Mouse (Mus musculus) stomach, embryonic 16.5 days (tissue): ENCODE results near the gene Tbcel. TPM values are rescaled to one million over a fixed set of nuclear protein-coding genes. Genes with fewer than 3 reads are reported as not detected.
A peak's percentile ranks its signal among the peaks of the same experiment; 100 is the strongest.

ENCODE experiments used
- ATAC-seq: fragments of 200-750 bp; cut with Nextera tagmentation; 2 replicates; pipeline ENCODE4 v1.8.0; 2017; ENCODE audit warnings: moderate number of reproducible peaks, moderate TSS enrichment; ENCODE audit not compliant: insufficient read depth, low FRiP score
- H3K27ac ChIP-seq: fragments of 300-500 bp; sonication (generic); 2 replicates; pipeline ENCODE4 v1.5.1; 2014; ENCODE audit warnings: low read length
- H3K27me3 ChIP-seq: fragments of 300-500 bp; sonication (generic); 2 replicates; pipeline ENCODE4 v1.6.1; 2014; ENCODE audit warnings: low read length, control low read depth, mixed read lengths; ENCODE audit not compliant: control insufficient read depth, insufficient read depth
- H3K36me3 ChIP-seq: fragments of 300-500 bp; sonication (generic); 2 replicates; pipeline ENCODE4 v1.6.1; 2014; ENCODE audit warnings: low read length; ENCODE audit not compliant: control insufficient read depth, insufficient read depth
- H3K4me1 ChIP-seq: fragments of 300-500 bp; sonication (generic); 2 replicates; pipeline ENCODE4 v1.6.1; 2014; ENCODE audit warnings: low read length, control low read depth, mixed read lengths; ENCODE audit not compliant: control insufficient read depth, insufficient read depth
- H3K4me2 ChIP-seq: fragments of 300-500 bp; sonication (generic); 2 replicates; pipeline ENCODE4 v1.6.1; 2014; ENCODE audit warnings: low read depth, low read length, mixed read lengths
- H3K4me3 ChIP-seq: fragments of 300-500 bp; sonication (generic); replicated peaks from 2 replicates; pipeline ENCODE4 v1.5.1; 2014; ENCODE audit warnings: mild to moderate bottlenecking, low read length
- H3K9ac ChIP-seq: fragments of 300-500 bp; sonication (generic); 2 replicates; pipeline ENCODE4 v1.6.1; 2014; ENCODE audit warnings: low read length
- H3K9me3 ChIP-seq: fragments of 300-500 bp; sonication (generic); replicated peaks from 2 replicates; pipeline ENCODE4 v1.6.1; 2016; ENCODE audit warnings: low read length, control low read depth; ENCODE audit not compliant: control insufficient read depth
- WGBS: fragments of 180-500 bp; shearing (Covaris S2); extraction: QIAGEN DNeasy Blood & Tissue Kit; methylation state at CpG from one replicate; pipeline ENCODE4 v1.1.7; 2014; 5-methylcytosine and 5-hydroxymethylcytosine counted together
- polyA plus RNA-seq: library from polyadenylated mRNA; unstranded; fragments of >200 nt; fragmentation: Nextera tagmentation; extraction: Ambion mirVana; gene quantifications from 2 replicates; pipeline ENCODE4 v1.2.1, GENCODE M21; 2015

Tbcel gene
- polyA plus RNA-seq, 1 experiment from 2014 or later: 4.1 TPM

DNA sequence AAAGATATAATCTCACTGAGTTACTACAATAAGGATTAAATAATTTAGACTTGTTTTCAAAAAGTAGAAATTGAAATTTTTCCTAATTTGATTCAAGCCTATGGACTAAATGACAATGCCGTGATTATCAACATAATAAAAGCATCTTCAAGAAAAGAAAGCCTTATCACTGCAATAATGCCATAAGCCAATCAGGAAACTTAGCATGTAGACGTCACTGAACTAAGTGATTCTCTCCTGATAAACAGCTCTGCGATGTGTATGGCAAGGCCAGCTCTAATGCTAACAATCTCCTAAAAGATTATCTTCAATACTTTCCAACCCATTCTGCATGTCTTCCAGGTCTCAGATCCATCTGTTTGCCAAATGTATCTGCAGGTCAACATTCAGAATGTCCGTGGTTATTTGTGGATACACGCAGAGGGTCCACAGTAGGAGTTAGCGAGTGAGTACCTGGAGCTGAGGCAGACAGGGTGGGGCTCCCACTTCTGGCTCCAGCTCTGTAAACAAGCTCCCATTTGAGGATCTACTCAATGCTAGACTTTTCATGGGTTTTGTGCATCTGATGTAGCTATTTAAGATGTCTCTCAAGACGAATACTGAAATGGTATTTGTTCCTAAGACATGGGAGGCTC lies 44.9 kb downstream of the Tbcel start:
- peaks cover 30% of the 10 kb centered on the region for H3K4me1 ChIP-seq
- ATAC-seq: no peak
- peak overlapping the region; percentile 64 for H3K27ac ChIP-seq
- 62% methylated on average over 7 of the region's 7 CpGs for WGBS
- no peak overlapping the region for H3K9ac ChIP-seq
- H3K27me3 ChIP-seq: no peaks in the 10 kb centered on the region
- H3K4me2 ChIP-seq: no peak overlapping the region
- H3K36me3 ChIP-seq: no peaks in the 10 kb centered on the region
- no peaks in the 10 kb centered on the region for H3K9me3 ChIP-seq
- H3K4me3 ChIP-seq: no peak overlapping the region

DNA sequence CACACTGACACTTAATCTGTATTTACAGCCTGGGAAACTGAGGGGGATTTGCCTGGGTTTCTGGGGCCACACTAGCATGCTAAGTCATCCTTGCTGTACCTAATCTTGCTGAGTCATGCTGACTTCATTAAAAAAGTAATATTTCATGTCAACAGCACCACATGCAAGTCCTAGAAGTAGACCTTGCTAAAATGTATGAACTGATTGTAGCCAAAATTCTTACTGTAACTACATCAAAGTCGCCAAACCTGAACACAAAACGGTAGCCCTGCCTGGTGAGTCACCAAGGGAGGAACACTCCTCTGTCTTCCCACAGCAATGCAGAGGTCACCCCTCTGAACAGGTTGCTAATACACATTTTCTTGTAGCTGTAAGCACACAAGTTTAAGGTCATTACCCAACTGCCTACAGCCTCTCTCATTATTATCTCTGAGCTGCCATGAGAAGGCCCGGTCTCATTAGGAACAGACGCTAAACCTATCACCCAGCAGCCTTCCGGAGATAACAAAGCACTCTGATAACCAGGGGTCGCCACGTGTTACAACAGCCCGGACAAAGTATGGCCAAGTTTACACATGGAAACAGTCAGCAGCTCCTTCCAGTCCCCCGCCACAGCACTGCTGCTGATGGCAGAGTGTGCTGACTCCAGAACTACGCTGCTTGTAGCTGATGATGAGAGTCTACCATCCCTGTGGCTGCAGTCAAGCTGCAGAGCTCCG lies 46.1 kb downstream of the Tbcel start:
- no peaks in the 10 kb centered on the region for H3K9me3 ChIP-seq
- H3K27me3 ChIP-seq: no peaks in the 10 kb centered on the region
- peak overlapping the region; percentile 28 for H3K27ac ChIP-seq
- no peaks in the 10 kb centered on the region for H3K36me3 ChIP-seq
- H3K9ac ChIP-seq: 0 out of 2 replicates have a peak overlapping the region, but pooled peaks have one; percentile 34
- 32% methylated on average over 11 of the region's 11 CpGs for WGBS
- no peak overlapping the region for H3K4me2 ChIP-seq
- H3K4me1 ChIP-seq: peaks cover 26% of the 10 kb centered on the region
- ATAC-seq: no peak
- H3K4me3 ChIP-seq: no peak overlapping the region

DNA sequence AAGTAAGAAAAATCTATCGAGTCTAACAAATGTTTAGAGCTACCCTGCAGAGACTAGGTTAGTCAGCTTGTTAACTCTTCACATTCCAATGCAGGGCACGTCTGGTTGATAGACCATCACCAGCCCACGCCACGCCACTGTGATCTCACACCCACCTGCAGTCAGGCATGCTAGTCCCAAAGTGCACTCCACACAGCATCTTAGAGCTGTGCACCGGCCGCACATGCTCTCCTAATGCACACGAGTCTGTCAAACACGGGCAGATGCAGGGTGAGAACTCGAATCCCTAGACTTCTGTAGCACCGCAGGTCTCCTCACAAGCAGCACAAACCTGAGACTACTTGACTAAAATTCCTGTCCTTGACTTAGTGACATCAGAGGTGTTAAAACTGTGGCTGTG lies 47.3 kb downstream of the Tbcel start:
- H3K27ac ChIP-seq: no peak overlapping the region
- no peaks in the 10 kb centered on the region for H3K27me3 ChIP-seq
- H3K9ac ChIP-seq: no peak overlapping the region
- no peak for ATAC-seq
- no peak overlapping the region for H3K4me3 ChIP-seq
- H3K4me2 ChIP-seq: no peak overlapping the region
- no peaks in the 10 kb centered on the region for H3K36me3 ChIP-seq
- 79% methylated on average over 10 of the region's 10 CpGs for WGBS
- peaks cover 26% of the 10 kb centered on the region for H3K4me1 ChIP-seq
- H3K9me3 ChIP-seq: no peaks in the 10 kb centered on the region

DNA sequence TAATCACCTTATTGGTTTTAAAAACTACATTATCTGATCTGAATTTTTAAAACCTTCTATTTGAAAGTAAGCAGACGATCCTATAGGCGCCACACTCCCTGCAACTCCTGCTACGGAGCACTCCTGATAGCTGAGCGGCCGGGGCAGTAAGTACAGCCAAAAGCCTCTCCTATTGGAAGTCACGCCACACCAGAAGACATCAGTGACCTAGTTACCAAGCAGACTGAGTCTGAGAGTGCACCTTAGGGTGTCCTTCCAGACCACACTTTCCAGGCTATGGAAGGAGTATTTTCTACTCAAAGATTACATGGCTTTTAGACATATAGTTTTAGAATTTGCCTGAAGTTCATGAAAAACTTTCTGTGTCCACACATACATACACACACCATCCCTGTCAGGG lies 47.9 kb downstream of the Tbcel start:
- Histone ChIP-seq H3K27ac (no peak overlapping the region), H3K4me3 (no peak overlapping the region), H3K36me3 (no peaks in the 10 kb centered on the region), H3K9ac (no peak overlapping the region), H3K27me3 (no peaks in the 10 kb centered on the region), H3K9me3 (no peaks in the 10 kb centered on the region), H3K4me1 (peaks cover 26% of the 10 kb centered on the region), H3K4me2 (no peak overlapping the region)
- ATAC-seq: no peak
- WGBS: 87% methylated on average over 6 of the region's 6 CpGs

DNA sequence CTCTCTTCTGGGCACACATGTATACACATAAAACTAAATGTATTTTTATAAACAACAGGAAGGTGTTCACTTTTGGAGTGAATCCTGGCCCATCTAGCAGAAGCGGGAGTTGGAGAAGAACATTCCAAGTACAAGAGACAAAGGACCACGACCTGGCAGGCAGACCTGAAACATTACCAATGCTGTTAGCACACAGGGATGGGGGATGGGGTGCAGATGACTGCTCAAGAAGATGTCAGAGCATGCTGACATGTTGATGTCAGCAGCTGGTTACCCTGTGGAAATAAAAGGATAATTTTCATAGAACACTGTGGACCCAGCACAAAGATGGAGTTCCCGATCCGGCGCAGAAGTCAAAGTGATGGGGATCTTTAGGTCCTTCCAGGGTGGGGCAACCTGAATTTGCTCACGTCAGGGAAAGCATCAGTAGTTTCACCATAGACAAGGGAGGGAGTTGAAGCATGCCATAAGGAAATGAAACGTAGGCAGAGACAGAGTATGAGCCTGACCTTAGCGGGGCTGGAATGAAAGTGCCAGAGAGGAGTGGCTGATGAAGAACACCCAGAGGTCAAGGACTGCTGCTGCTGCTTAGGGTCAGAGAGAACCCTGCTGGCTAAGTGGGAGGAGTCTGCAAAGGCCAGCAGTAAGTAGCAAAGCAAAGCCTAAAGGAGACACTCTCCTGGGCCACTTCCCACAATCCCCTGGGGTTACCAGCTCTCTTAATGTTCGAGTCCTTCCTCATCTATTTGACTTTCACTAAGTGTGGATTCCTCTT lies 48.7 kb downstream of the Tbcel start:
- Histone ChIP-seq H3K4me1 (peaks cover 26% of the 10 kb centered on the region), H3K27ac (no peak overlapping the region), H3K9me3 (no peaks in the 10 kb centered on the region), H3K9ac (no peak overlapping the region), H3K4me3 (no peak overlapping the region), H3K36me3 (no peaks in the 10 kb centered on the region), H3K4me2 (no peak overlapping the region), H3K27me3 (no peaks in the 10 kb centered on the region)
- no peak for ATAC-seq
- WGBS: 61% methylated on average over 9 of the region's 9 CpGs

DNA sequence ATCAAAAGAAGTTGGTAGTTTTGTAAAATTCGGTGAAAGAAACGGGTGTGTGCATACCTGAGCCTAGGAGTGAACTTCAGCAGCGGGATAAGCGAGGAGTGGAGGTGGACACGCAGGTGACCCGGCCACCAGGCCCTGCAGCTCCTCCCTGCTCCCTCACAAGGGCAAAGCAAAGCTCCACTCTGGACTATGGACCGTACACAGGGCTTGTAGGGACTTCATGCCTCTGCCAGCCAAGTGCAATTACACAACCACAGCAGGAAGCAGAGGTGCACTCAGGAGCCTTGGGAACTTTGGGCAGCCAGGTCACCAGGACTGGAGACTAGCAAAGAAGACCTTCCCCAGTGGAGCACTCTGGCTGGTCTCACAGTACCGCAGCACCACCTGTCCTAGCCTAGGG lies 50.1 kb downstream of the Tbcel start:
- 69% methylated on average over 8 of the region's 8 CpGs for WGBS

DNA sequence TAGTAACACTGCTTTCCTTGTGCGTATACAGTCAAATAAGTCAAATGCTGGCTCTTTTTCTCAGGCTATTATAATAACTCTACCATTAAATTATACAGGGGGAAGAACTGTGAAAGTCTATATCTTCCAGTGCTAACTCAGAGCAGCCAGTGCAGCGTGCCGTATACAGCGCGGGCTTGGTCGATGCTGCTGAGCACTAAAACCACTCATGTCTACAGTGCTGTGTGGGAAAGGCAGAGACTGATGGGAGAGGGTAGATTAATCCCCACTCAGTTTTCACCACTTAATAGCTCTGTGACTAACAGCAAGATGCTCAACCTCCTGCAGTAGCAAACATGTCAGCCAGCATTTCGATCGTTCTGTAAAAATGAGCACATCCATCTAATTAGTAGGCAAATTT lies 53.2 kb downstream of the Tbcel start:
- Histone ChIP-seq H3K27ac (no peak overlapping the region), H3K36me3 (no peaks in the 10 kb centered on the region), H3K9me3 (no peaks in the 10 kb centered on the region), H3K27me3 (no peaks in the 10 kb centered on the region), H3K9ac (no peak overlapping the region), H3K4me2 (no peak overlapping the region), H3K4me1 (no peaks in the 10 kb centered on the region), H3K4me3 (no peak overlapping the region)
- no peak for ATAC-seq
- 91% methylated on average over 8 of the region's 8 CpGs for WGBS

More for the DNA sequence above, 50.1 kb downstream of the Tbcel start:
- Histone ChIP-seq H3K27me3 (no peaks in the 10 kb centered on the region), H3K9me3 (no peaks in the 10 kb centered on the region), H3K4me2 (no peak overlapping the region), H3K4me1 (peaks cover 17% of the 10 kb centered on the region), H3K27ac (no peak overlapping the region; the same call in 1 of the 2 replicates), H3K36me3 (no peaks in the 10 kb centered on the region), H3K9ac (no peak overlapping the region), H3K4me3 (no peak overlapping the region)
- peak; percentile 78 for ATAC-seq

DNA sequence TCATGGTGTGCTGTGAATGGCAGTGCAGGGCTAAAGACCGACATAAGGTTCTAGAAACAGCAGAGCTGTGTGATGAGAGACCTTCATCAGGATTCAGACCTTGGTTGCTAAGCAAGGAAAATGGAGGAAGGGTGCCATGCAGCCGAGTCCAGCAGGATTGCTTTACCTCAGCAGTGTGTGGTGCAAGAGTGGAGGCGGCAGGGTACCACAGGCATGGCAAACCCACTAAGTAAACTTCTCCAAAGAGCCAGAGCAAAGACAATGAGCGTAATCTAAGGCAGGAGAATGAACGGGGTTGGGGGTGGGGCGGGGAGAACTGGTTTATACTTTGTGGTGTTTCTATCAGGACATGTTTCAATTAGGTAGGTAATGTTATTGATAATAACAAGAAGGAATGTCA lies 58.6 kb downstream of the Tbcel start:
- 62% methylated on average over 6 of the region's 6 CpGs for whole genome bisulfite sequencing
- Histone ChIP-seq H3K4me1 (peaks cover 4% of the 10 kb centered on the region; the same call in 1 of the 2 replicates), H3K27ac (no peak overlapping the region), H3K9me3 (no peaks in the 10 kb centered on the region), H3K4me2 (no peak overlapping the region), H3K27me3 (no peaks in the 10 kb centered on the region), H3K36me3 (0 out of 2 replicates have a peak, but pooled peaks cover 2% of the 10 kb centered on the region), H3K4me3 (no peak overlapping the region), H3K9ac (no peak overlapping the region)
- peak; percentile 56; the same call in 1 of the 2 replicates for ATAC-seq

DNA sequence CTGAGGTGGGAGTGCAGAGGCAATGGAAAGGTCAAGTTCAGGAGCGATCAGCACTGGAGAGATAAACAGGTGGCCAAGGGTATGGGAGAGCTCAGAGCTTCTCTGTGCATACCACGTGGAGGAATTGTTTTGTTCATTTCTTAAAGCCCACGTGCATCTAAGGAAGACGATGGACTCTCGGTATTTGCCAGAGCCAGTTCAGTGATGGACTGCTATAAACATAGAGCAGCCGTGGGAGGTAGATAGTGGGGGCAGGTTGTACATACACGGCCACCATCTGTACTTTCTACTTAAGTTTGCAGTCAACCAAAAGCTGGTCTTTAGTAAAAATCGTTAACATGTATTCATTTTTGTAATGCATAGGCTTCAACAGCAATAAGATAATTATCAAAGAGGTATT lies 65.5 kb downstream of the Tbcel start:
- Histone ChIP-seq H3K9ac (no peak overlapping the region), H3K27me3 (no peaks in the 10 kb centered on the region), H3K4me2 (no peak overlapping the region), H3K36me3 (peaks cover 10% of the 10 kb centered on the region), H3K4me3 (no peak overlapping the region), H3K4me1 (no peaks in the 10 kb centered on the region), H3K27ac (no peak overlapping the region), H3K9me3 (no peaks in the 10 kb centered on the region)
- no peak for ATAC-seq
- WGBS: 77% methylated on average over 8 of the region's 8 CpGs
